ENCODE assay signal across 23 mouse cellular contexts in genomic region chr17:84356056-84356887, GRCm38 (mm10).
DNase-seq lines count a peak whose midpoint lies in the region; ATAC-seq lines count a peak whose summit lies in the region.
"Had no signal": no experiment of that assay in that cellular context is flagged by ENCODE, and none has a peak within 500 bp of the region (broad histone marks: within the 10 kb centered on the region; RNA-seq: fewer than 3 reads in every experiment).

No protein-coding gene starts in this region.

- no peaks in the 10 kb centered on the region for H3K9me3 ChIP-seq in midbrain, embryonic 12.5 days
- H3K9me3 ChIP-seq in midbrain, embryonic 16.5 days (replicated peaks; ENCODE audit: control insufficient read depth, low read length, poor library complexity, severe bottlenecking) = no peaks in the 10 kb centered on the region
- H3K9me3 ChIP-seq in limb, embryonic 10.5 days (replicated peaks) = no peaks in the 10 kb centered on the region
- H3K9me3 ChIP-seq: embryonic facial prominence, embryonic 13.5 days; forebrain, embryonic 10.5 days; forebrain, embryonic 13.5 days; G1E; hindbrain, embryonic 12.5 days; hindbrain, embryonic 15.5 days had no signal

- H3K27ac ChIP-seq in midbrain, embryonic 12.5 days (replicated peaks) = 0 out of 2 replicates have a peak overlapping the region, but pooled peaks have one; percentile 15
- H3K27ac ChIP-seq in midbrain, embryonic 16.5 days (ENCODE audit: low read length) = no peak overlapping the region
- 0 out of 2 replicates have a peak overlapping the region, but pooled peaks have one; percentile 36 for H3K27ac ChIP-seq in limb, embryonic 10.5 days
- H3K27ac ChIP-seq: embryonic facial prominence, embryonic 13.5 days; forebrain, embryonic 10.5 days; forebrain, embryonic 13.5 days; heart, adult 2 months; hindbrain, embryonic 12.5 days; hindbrain, embryonic 15.5 days had no signal

- 92% methylated on average over 8 of the region's 8 CpGs for WGBS in midbrain, embryonic 12.5 days
- WGBS in midbrain, embryonic 16.5 days = 91% methylated on average over 8 of the region's 8 CpGs
- 76% methylated on average over 8 of the region's 8 CpGs for WGBS in limb, embryonic 10.5 days

- no peaks in the 10 kb centered on the region for H3K27me3 ChIP-seq in midbrain, embryonic 12.5 days
- H3K27me3 ChIP-seq in midbrain, embryonic 16.5 days (ENCODE audit: control insufficient read depth, insufficient read depth, low read depth, low read length) = no peaks in the 10 kb centered on the region
- no peaks in the 10 kb centered on the region for H3K27me3 ChIP-seq in limb, embryonic 10.5 days (ENCODE audit: low read depth, poor library complexity, severe bottlenecking)
- H3K27me3 ChIP-seq: embryonic facial prominence, embryonic 13.5 days; forebrain, embryonic 13.5 days; hindbrain, embryonic 12.5 days; hindbrain, embryonic 15.5 days; Patski had no signal

- no peak overlapping the region for H3K4me2 ChIP-seq in midbrain, embryonic 12.5 days (replicated peaks)
- no peak overlapping the region for H3K4me2 ChIP-seq in midbrain, embryonic 16.5 days (ENCODE audit: low read length)
- H3K4me2 ChIP-seq: embryonic facial prominence, embryonic 13.5 days; forebrain, embryonic 13.5 days; heart, embryonic 11.5 days; hindbrain, embryonic 12.5 days; hindbrain, embryonic 15.5 days had no signal

- DNase-seq in heart, adult 11 months = peak; percentile 63
- DNase-seq in heart, adult 9 months (ENCODE audit: low spot score in 2 of 2) = no peak
- DNase-seq in limb, embryonic 10.5 days (ENCODE audit: low spot score) = no peak
- DNase-seq in thymus, postnatal 0 days (ENCODE audit: low spot score) = no peak
- DNase-seq: adrenal gland, postnatal 14 days; cerebellum, adult 11 months; cerebellum, adult 2 months; cerebellum, adult 9-11 months; cerebellum, postnatal 25 days; gastrocnemius, postnatal 25 days; heart, adult 2 months had no signal

- no peak overlapping the region for H3K9ac ChIP-seq in midbrain, embryonic 12.5 days (replicated peaks)
- no peak overlapping the region for H3K9ac ChIP-seq in midbrain, embryonic 16.5 days (ENCODE audit: low read depth, low read length)
- H3K9ac ChIP-seq: embryonic facial prominence, embryonic 13.5 days; forebrain, embryonic 13.5 days; hindbrain, embryonic 12.5 days; hindbrain, embryonic 15.5 days had no signal

- ATAC-seq in midbrain, embryonic 12.5 days (ENCODE audit: low FRiP score, low read depth) = no peak
- no peak for ATAC-seq in midbrain, embryonic 16.5 days
- ATAC-seq: CD4-positive, CD25-positive, alpha-beta regulatory T cell, adult 4 months; forebrain, embryonic 13.5 days; forebrain, embryonic 16.5 days; Patski had no signal

- H3K4me1 ChIP-seq in midbrain, embryonic 12.5 days = peaks cover 14% of the 10 kb centered on the region
- H3K4me1 ChIP-seq in midbrain, embryonic 16.5 days (ENCODE audit: control insufficient read depth, insufficient read depth, low read length) = peaks cover 7% of the 10 kb centered on the region; the same call in 1 of the 2 replicates
- H3K4me1 ChIP-seq in limb, embryonic 10.5 days = peaks cover 3% of the 10 kb centered on the region; the same call in 1 of the 2 replicates

- H3K4me3 ChIP-seq in midbrain, embryonic 12.5 days = no peak overlapping the region
- H3K4me3 ChIP-seq in midbrain, embryonic 16.5 days (ENCODE audit: low read depth, low read length) = no peak overlapping the region
- H3K4me3 ChIP-seq in limb, embryonic 10.5 days = no peak overlapping the region
- H3K4me3 ChIP-seq: embryonic facial prominence, embryonic 13.5 days; forebrain, embryonic 10.5 days; forebrain, embryonic 13.5 days; heart, adult 2 months; hindbrain, embryonic 12.5 days; hindbrain, embryonic 15.5 days had no signal

- H3K36me3 ChIP-seq in midbrain, embryonic 12.5 days = peaks cover 10% of the 10 kb centered on the region; the same call in 1 of the 2 replicates
- H3K36me3 ChIP-seq in midbrain, embryonic 16.5 days (ENCODE audit: control insufficient read depth, insufficient read depth, low read length) = no peaks in the 10 kb centered on the region
- peaks cover 29% of the 10 kb centered on the region for H3K36me3 ChIP-seq in limb, embryonic 10.5 days
- H3K36me3 ChIP-seq: hindbrain, embryonic 15.5 days had no signal
